Mouse (Mus musculus) embryonic facial prominence, embryonic 12.5 days (tissue): ENCODE measurements around the gene Aph1a. TPM values are rescaled to one million over a fixed set of nuclear protein-coding genes. Genes with fewer than 3 reads are reported as not detected.
"Not testable (repeated sequence)": the region's sequence is repeated elsewhere in the genome, so short reads cannot be mapped to it uniquely, and the experiment has no call there.

Source experiments
- ATAC-seq: fragments of 200-750 bp; cut with Nextera tagmentation; 2 replicates; pipeline ENCODE4 v1.8.0; 2017; ENCODE audit not compliant: insufficient number of reproducible peaks, insufficient read depth, low FRiP score, low TSS enrichment
- H3K27ac ChIP-seq: fragments of 300-500 bp; sonication (generic); 2 replicates; pipeline ENCODE4 v1.5.1; 2016; ENCODE audit warnings: mild to moderate bottlenecking
- H3K27me3 ChIP-seq: fragments of 300-500 bp; sonication (generic); 2 replicates; pipeline ENCODE4 v1.6.1; 2016; ENCODE audit warnings: mild to moderate bottlenecking, moderate library complexity
- H3K36me3 ChIP-seq: fragments of 300-500 bp; sonication (generic); 2 replicates; pipeline ENCODE4 v1.6.1; 2016; ENCODE audit warnings: mild to moderate bottlenecking
- H3K4me1 ChIP-seq: fragments of 300-500 bp; sonication (generic); 2 replicates; pipeline ENCODE4 v1.6.1; 2016
- H3K4me2 ChIP-seq: fragments of 300-500 bp; sonication (generic); replicated peaks from 2 replicates; pipeline ENCODE4 v1.6.1; 2016; ENCODE audit warnings: mild to moderate bottlenecking, moderate library complexity
- H3K4me3 ChIP-seq: fragments of 300-500 bp; sonication (generic); 2 replicates; pipeline ENCODE4 v1.5.1; 2016; ENCODE audit warnings: mild to moderate bottlenecking
- H3K9ac ChIP-seq: fragments of 300-500 bp; sonication (generic); 2 replicates; pipeline ENCODE4 v1.6.1; 2016; ENCODE audit warnings: mild to moderate bottlenecking, moderate library complexity
- H3K9me3 ChIP-seq: fragments of 300-500 bp; sonication (generic); 2 replicates; pipeline ENCODE4 v1.6.1; 2016; ENCODE audit warnings: mild to moderate bottlenecking, moderate library complexity
- WGBS: fragments of 180-500 bp; shearing (Covaris S2); methylation state at CpG from one replicate; pipeline ENCODE4 v1.1.7; 2016; 5-methylcytosine and 5-hydroxymethylcytosine counted together
- polyA plus RNA-seq: library from polyadenylated mRNA; unstranded; fragments of >200 nt; fragmentation: Nextera tagmentation; extraction: Ambion mirVana; gene quantifications from 2 replicates; pipeline ENCODE4 v1.2.1, GENCODE M21; 2016

The Aph1a gene
- polyA plus RNA-seq, 1 experiment from 2014 or later = 31.3 TPM

GRCm38 (mm10) chr3:95889664-95890063, 4.1 kb upstream of the Aph1a start:
- no peaks in the 10 kb centered on the region for H3K27me3 ChIP-seq
- no peak overlapping the region for H3K9ac ChIP-seq
- H3K27ac ChIP-seq = no peak overlapping the region
- H3K4me2 ChIP-seq = no peak overlapping the region
- H3K4me3 ChIP-seq = no peak overlapping the region
- no peaks in the 10 kb centered on the region for H3K9me3 ChIP-seq
- H3K36me3 ChIP-seq = peaks cover 6% of the 10 kb centered on the region; the same call in 1 of the 2 replicates
- no peak for ATAC-seq
- peaks cover 16% of the 10 kb centered on the region for H3K4me1 ChIP-seq
- 27% methylated on average over 3 of the region's 3 CpGs for WGBS

- Histone ChIP-seq H3K27ac (peak within 1 kb of the TSS; percentile 69), H3K36me3 (peaks cover 6% of the 10 kb centered on the region; the same call in 1 of the 2 replicates), H3K4me1 (peaks cover 25% of the 10 kb centered on the region), H3K9me3 (no peaks in the 10 kb centered on the region), H3K4me2 (peak within 1 kb of the TSS; percentile 36), H3K4me3 (peak within 1 kb of the TSS; percentile 19), H3K27me3 (no peaks in the 10 kb centered on the region), H3K9ac (peak within 1 kb of the TSS; percentile 31)
- no peak for ATAC-seq
- WGBS = 27% methylated on average over 12 of the region's 12 CpGs
These were observed 2.3 kb upstream of the Aph1a start, which contains the start of gene BC028528 for GRCm38 (mm10) chr3:95891211-95892065. Gene BC028528 (minus strand): TSS chr3:95892005.

DNA sequence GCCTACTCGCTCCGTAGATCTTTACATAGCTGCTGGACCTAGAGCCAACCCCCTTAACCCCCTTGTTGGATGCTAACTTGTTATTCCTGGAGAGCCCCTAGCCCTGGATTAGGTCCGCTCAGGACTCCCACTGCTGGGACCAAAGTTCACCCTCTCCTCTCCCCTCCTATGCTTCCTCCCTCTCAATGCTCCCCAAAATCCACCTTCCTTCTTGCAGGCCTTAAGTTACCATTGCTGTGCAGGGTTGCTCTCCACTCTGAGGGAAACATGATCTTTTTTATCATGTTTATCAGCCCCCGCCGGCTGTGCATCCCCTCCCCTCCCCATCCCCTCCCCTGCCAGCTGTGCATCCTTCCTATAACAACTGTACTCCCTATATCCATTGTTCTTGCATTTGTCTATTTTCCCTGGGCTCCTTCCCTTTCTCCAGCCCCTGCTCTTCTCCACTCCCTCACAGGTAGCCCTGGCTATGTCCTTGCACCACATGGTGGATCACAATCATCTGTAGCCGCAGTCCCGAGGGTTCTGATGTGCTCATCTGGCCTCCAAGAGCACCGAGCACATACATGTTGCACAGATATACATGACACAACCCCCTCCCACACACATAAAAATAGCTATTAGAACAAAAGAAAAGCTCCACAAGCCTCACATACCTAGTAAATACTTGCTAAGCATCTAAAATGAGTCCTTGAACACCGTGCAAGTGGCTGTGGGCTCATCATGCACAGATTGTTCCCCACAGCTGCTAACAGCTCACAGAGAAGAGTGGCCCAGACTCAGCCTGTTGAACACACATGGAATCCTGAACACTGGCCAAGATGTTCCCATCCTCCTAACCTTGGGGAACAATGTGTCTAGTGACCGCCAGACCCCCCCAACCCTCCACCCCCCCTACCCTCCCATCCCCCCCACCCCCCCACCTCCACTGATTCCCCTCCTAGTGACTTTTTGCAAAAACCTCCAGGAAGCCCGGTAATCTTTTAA, 1.4 kb upstream of the Aph1a start:
- Histone ChIP-seq H3K4me3 (peak overlapping the region; percentile 19), H3K4me1 (peaks cover 25% of the 10 kb centered on the region), H3K27ac (peak overlapping the region; percentile 69)

GRCm38 (mm10) chr3:95893126-95893525, 643 bp upstream of the Aph1a start:
- Histone ChIP-seq H3K4me3 (peak overlapping the region; percentile 55), H3K9me3 (no peaks in the 10 kb centered on the region), H3K4me2 (peak overlapping the region; percentile 54), H3K27me3 (no peaks in the 10 kb centered on the region), H3K9ac (peak overlapping the region; percentile 8; the same call in 1 of the 2 replicates), H3K4me1 (peaks cover 25% of the 10 kb centered on the region), H3K27ac (peak overlapping the region; percentile 76), H3K36me3 (peaks cover 8% of the 10 kb centered on the region)
- no peak for ATAC-seq
- 20% methylated on average over 7 of the region's 7 CpGs for WGBS

More for the DNA sequence above, 1.4 kb upstream of the Aph1a start:
- peaks cover 4% of the 10 kb centered on the region; the same call in 1 of the 2 replicates for H3K36me3 ChIP-seq
- H3K4me2 ChIP-seq = peak overlapping the region; percentile 36
- H3K9ac ChIP-seq = peak overlapping the region; percentile 31; the same call in 1 of the 2 replicates
- 33% methylated on average over 11 of the region's 11 CpGs for WGBS
- no peaks in the 10 kb centered on the region for H3K27me3 ChIP-seq
- H3K9me3 ChIP-seq = no peaks in the 10 kb centered on the region
- ATAC-seq = no peak

- Histone ChIP-seq H3K4me2 (peak overlapping the region; percentile 88), H3K27me3 (no peaks in the 10 kb centered on the region), H3K27ac (peak overlapping the region; percentile 20; the same call in 1 of the 2 replicates), H3K9ac (peak overlapping the region; percentile 64), H3K4me3 (peak overlapping the region; percentile 55), H3K36me3 (peaks cover 13% of the 10 kb centered on the region), H3K4me1 (peaks cover 25% of the 10 kb centered on the region), H3K9me3 (no peaks in the 10 kb centered on the region)
- ATAC-seq = no peak
- WGBS = 14% methylated on average over 16 of the region's 16 CpGs
These were observed 770 bp downstream of the Aph1a start for GRCm38 (mm10) chr3:95894317-95895160.

GRCm38 (mm10) chr3:95895501-95895900, 1.7 kb downstream of the Aph1a start:
- peaks cover 25% of the 10 kb centered on the region for H3K4me1 ChIP-seq
- not testable (repeated sequence) for H3K9me3 ChIP-seq, H3K4me3 ChIP-seq, H3K9ac ChIP-seq, H3K27me3 ChIP-seq, ATAC-seq, H3K4me2 ChIP-seq, H3K27ac ChIP-seq
- H3K36me3 ChIP-seq = peaks cover 13% of the 10 kb centered on the region
- 81% methylated on average over 7 of the region's 7 CpGs for WGBS

DNA sequence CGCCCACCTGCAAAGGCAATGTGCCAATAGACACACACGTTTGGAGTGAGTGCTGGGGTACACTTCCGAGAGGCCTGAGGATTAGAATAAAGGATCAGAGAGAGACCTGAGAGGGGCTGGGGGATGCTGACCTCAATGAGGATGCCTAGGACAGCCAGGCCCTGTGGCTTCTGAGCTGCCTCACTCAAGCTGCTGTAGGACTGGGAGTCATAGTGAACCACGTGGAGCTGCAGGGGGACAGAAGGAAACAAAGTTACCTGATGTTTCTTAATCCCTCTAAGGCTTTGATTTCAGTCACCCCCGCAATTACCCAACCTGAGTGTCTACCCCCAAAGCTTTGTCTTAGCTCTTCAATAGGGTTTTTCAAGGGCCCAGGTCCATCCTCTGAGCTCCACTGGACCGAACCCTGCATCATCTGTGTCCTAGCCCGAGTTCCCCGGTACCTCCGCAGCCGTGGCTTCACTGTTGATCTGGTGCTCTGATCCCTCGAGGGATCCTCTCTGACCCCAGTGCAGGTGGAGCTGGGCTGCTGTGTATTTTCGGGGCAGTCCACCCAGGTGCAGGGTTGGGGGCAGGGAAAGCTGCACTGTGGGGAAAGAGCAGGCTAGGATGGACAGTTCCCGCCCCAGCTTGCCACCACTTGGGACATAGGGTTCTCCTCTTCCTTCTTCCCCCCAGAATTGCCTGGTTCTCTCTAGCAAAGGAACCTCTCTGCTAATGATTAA, 6.2 kb downstream of the Aph1a start:
- 73% methylated on average over 13 of the region's 13 CpGs for WGBS
- Histone ChIP-seq H3K9me3 (no peaks in the 10 kb centered on the region), H3K27me3 (no peaks in the 10 kb centered on the region), H3K36me3 (peaks cover 13% of the 10 kb centered on the region), H3K4me3 (no peak overlapping the region), H3K4me1 (peaks cover 35% of the 10 kb centered on the region), H3K4me2 (no peak overlapping the region), H3K9ac (no peak overlapping the region), H3K27ac (no peak overlapping the region)
- no peak for ATAC-seq

- no peak for ATAC-seq
- Histone ChIP-seq H3K4me2 (peak overlapping the region; percentile 87), H3K4me3 (no peak overlapping the region), H3K27me3 (no peaks in the 10 kb centered on the region), H3K4me1 (peaks cover 36% of the 10 kb centered on the region), H3K27ac (peak overlapping the region; percentile 36; the same call in 1 of the 2 replicates), H3K9me3 (no peaks in the 10 kb centered on the region), H3K9ac (0 out of 2 replicates have a peak overlapping the region, but pooled peaks have one; percentile 24), H3K36me3 (peaks cover 13% of the 10 kb centered on the region)
- 53% methylated on average over 9 of the region's 9 CpGs for WGBS
These were observed 8.0 kb downstream of the Aph1a start for GRCm38 (mm10) chr3:95901616-95902372.

DNA sequence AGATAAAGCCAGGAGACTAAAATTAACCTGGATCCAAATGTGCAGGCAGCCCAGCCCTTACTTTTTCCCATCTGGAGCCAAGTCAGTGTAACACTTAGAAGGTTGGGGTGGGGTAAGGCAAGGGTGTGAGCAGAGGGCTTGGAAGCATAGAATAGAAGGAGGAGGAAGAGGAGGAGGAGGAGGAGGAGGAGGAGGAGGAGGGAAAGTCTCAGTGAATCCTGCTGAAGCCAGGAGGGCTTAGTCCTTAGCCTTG, 8.5 kb downstream of the Aph1a start:
- Histone ChIP-seq H3K9ac (peak overlapping the region; percentile 15; the same call in 1 of the 2 replicates), H3K4me1 (peaks cover 36% of the 10 kb centered on the region), H3K4me3 (no peak overlapping the region), H3K36me3 (peaks cover 13% of the 10 kb centered on the region), H3K27ac (peak overlapping the region; percentile 36; the same call in 1 of the 2 replicates), H3K9me3 (no peaks in the 10 kb centered on the region), H3K4me2 (peak overlapping the region; percentile 87), H3K27me3 (no peaks in the 10 kb centered on the region)
- no peak for ATAC-seq

GRCm38 (mm10) chr3:95902643-95903042, 8.9 kb downstream of the Aph1a start:
- ATAC-seq = no peak
- peaks cover 9% of the 10 kb centered on the region for H3K36me3 ChIP-seq
- H3K9me3 ChIP-seq = no peaks in the 10 kb centered on the region
- peaks cover 36% of the 10 kb centered on the region for H3K4me1 ChIP-seq
- WGBS = 29% methylated on average over 6 of the region's 6 CpGs
- 0 out of 2 replicates have a peak overlapping the region, but pooled peaks have one; percentile 36 for H3K27ac ChIP-seq
- no peaks in the 10 kb centered on the region for H3K27me3 ChIP-seq
- H3K4me3 ChIP-seq = peak overlapping the region; percentile 41; the same call in 1 of the 2 replicates
- peak overlapping the region; percentile 87 for H3K4me2 ChIP-seq
- H3K9ac ChIP-seq = peak overlapping the region; percentile 15; the same call in 1 of the 2 replicates
